Mouse (Mus musculus) left cerebral cortex, adult 18-20 months (tissue): ENCODE data around the gene Wdr78. TPM values are rescaled to one million over a fixed set of nuclear protein-coding genes. Genes with fewer than 3 reads are reported as not detected.
A peak's percentile ranks its signal among the peaks of the same experiment; 100 is the strongest.

Experiments used
- DNase-seq, 2 experiments: peaks; one replicate each; pipeline ENCODE4 v3.0.0; 2021 to 2022; ENCODE audit warnings: low spot score in 2 of 2, mixed read lengths in 1 of 2
- total RNA-seq, 2 experiments: library from RNA; stranded (reverse); gene quantifications; 2 replicates each; pipeline ENCODE4 v1.2.3; 2021

The Wdr78 gene
- total RNA-seq, 2 experiments from 2014 or later = 14.3 to 14.5 TPM

- no peak for DNase-seq
Observed at GRCm38 (mm10) chr4:103064976-103065375, 49.4 kb downstream of the Wdr78 start.

- no peak for DNase-seq
Observed at GRCm38 (mm10) chr4:103064421-103064820, 49.9 kb downstream of the Wdr78 start.

GRCm38 (mm10) chr4:103056909-103057308 lies 57.4 kb downstream of the Wdr78 start:
- DNase-seq = peak in 1 of 2 experiments; percentile 8

GRCm38 (mm10) chr4:103048046-103048445 lies 66.3 kb downstream of the Wdr78 start:
- DNase-seq = no peak

GRCm38 (mm10) chr4:103042997-103043396 lies 71.4 kb downstream of the Wdr78 start:
- no peak for DNase-seq

GRCm38 (mm10) chr4:103039838-103040191 lies 74.5 kb downstream of the Wdr78 start:
- no peak for DNase-seq

- no peak for DNase-seq
Observed at GRCm38 (mm10) chr4:103039103-103039837, 75.1 kb downstream of the Wdr78 start.

GRCm38 (mm10) chr4:103028177-103029088 lies 85.9 kb downstream of the Wdr78 start:
- DNase-seq = no peak

GRCm38 (mm10) chr4:103027745-103028144 lies 86.6 kb downstream of the Wdr78 start:
- no peak for DNase-seq

GRCm38 (mm10) chr4:103026621-103027020 lies 87.7 kb downstream of the Wdr78 start, which contains the start of gene Insl5:
TSS of gene Insl5 (minus strand) at chr4:103026842.
- DNase-seq = no peak

GRCm38 (mm10) chr4:103013490-103013889 lies 100.9 kb downstream of the Wdr78 start:
- DNase-seq = no peak

- DNase-seq = no peak
Observed at GRCm38 (mm10) chr4:103011823-103012222, 102.5 kb downstream of the Wdr78 start.

- DNase-seq = no peak
Observed at GRCm38 (mm10) chr4:103010734-103011133, 103.6 kb downstream of the Wdr78 start.

GRCm38 (mm10) chr4:103006943-103007418 lies 107.4 kb downstream of the Wdr78 start:
- DNase-seq = no peak

- DNase-seq = no peak
Observed at GRCm38 (mm10) chr4:103006266-103006665, 108.1 kb downstream of the Wdr78 start.

GRCm38 (mm10) chr4:103005190-103005945 lies 109.0 kb downstream of the Wdr78 start:
- DNase-seq = no peak

GRCm38 (mm10) chr4:103004681-103005080 lies 109.7 kb downstream of the Wdr78 start:
- DNase-seq = no peak

- DNase-seq = no peak
Observed at GRCm38 (mm10) chr4:102991685-102992084, 122.7 kb downstream of the Wdr78 start.

GRCm38 (mm10) chr4:102990595-102991340 lies 123.6 kb downstream of the Wdr78 start:
- DNase-seq = no peak

GRCm38 (mm10) chr4:102990016-102990415 lies 124.3 kb downstream of the Wdr78 start:
- DNase-seq = no peak

- no peak for DNase-seq
Observed at GRCm38 (mm10) chr4:102989391-102989790, 125.0 kb downstream of the Wdr78 start.
